Mouse (Mus musculus) spleen, postnatal 10 days (tissue): ENCODE data around the gene Taf1d.
A peak's percentile ranks its signal among the peaks of the same experiment; 100 is the strongest.
"Not testable (repeated sequence)": the region's sequence is repeated elsewhere in the genome, so short reads cannot be mapped to it uniquely, and the experiment has no call there.

ENCODE experiments used
- DNase-seq, 2 experiments: peaks; one replicate each; pipeline ENCODE4 v3.0.0; 2021 to 2022; ENCODE audit warnings: low spot score in 2 of 2

Gene Taf1d

DNA sequence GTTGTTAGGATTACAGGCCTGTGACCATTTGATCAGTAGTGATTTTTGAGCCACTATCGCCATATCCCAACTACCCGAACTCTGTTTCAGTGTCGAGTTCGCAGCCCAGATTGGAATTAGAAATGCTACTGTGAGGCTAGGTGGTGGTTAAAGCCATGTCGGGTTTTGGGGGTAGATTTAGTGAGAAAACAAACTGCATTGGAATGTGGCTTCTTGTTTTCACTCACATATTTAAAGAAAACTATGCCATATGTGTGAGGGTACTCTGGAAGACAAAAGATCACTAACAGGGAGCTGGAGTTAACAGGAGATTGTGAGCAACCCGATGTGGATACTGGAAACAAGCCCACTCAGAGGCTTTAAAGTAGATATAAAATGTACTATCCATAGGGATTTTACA is 1.2 kb downstream of the Taf1d start:
- DNase-seq: no peak

DNA sequence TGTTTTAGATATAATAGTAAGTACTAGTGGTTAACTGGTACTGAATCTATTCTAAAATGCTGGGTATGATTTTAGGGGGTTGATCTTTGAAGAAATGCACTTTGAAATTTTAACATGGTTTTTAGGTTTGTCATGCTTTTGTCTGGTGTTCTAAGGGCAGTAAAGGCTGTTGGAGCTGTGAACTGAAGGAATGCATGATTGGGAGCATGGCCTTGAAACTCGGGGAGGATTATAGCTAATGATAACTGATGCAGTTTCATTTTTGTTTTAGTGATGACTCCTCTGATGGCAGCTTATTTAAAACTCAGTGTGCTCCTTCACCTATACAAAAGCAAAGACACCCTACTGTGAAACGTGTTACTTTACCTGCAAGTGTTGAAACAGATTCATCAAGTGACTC is 2.2 kb downstream of the Taf1d start:
- DNase-seq: no peak

- no peak for DNase-seq
Measured at GRCm38 (mm10) chr9:15309425-15309824, 3.4 kb downstream of the Taf1d start.

DNA sequence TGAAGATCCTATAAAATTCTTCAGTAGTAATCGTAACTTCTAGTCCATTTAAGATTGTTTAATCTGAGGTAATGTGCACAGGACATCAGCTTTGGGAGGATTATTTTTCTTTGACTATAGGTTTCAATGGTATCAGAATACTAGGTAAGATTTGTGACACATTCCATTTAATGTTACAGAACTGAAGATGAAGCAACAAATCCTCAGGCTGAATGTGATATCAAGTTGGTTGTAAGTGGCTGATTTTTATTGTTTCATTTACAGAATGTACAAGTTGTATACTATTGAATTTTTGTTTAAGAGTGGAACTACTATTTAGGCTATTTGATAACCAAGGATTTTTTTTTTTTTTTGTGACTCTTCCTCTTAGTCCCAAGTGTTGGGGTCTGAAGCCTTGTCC is 4.2 kb downstream of the Taf1d start:
- DNase-seq: no peak

- DNase-seq: no peak
Measured at GRCm38 (mm10) chr9:15312054-15312735, 6.2 kb downstream of the Taf1d start.

- no peak for DNase-seq
Measured at GRCm38 (mm10) chr9:15313633-15314032, 7.6 kb downstream of the Taf1d start.

DNA sequence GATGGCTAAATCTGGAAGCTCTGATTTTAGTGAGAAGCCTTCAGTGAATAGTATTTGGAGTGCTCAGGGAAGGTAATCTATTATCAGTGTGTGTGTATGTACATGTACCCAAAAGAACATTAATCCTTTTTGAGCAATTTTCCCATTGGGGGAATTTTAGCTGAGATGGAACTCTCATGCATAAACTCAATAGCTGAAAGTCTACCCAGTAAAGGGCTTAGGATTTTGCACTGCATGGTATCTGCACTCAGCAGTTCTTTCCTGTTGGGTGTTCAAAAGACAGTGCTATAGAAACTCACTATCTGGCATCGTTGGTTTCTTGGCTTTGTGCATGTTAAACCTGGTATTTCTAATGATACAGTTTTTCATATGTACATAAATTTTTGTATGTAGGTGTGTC is 8.6 kb downstream of the Taf1d start:
- no peak for DNase-seq

GRCm38 (mm10) chr9:15316296-15316695 is 10.3 kb downstream of the Taf1d start:
- not testable (repeated sequence) for DNase-seq

GRCm38 (mm10) chr9:15317223-15318169 is 11.5 kb downstream of the Taf1d start:
- no peak for DNase-seq

- DNase-seq: no peak
Measured at GRCm38 (mm10) chr9:15318170-15318742, 12.2 kb downstream of the Taf1d start.

DNA sequence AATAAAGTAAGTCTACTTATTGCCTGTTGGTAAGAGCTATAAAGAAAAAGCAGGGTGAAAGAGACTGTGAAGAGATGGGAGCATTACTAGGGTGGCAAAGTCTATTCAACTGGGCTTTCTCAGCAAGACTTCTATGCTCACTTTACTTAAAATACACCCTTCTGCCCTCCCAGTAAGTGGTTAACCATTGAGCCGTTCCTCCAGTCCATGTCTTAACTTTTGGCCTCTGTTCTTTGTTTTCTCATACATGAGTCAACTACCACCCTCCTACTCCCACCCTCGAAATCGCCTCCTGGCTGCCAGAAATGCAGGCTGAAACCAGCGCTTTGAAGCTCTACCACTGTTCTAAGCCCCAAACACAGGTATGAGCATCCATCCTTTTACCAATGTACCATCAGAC is 31.8 kb downstream of the Taf1d start:
- no peak for DNase-seq

- no peak for DNase-seq
Measured at GRCm38 (mm10) chr9:15349925-15350324, 43.9 kb downstream of the Taf1d start.

- DNase-seq: no peak
Measured at GRCm38 (mm10) chr9:15356916-15357483, 51.0 kb downstream of the Taf1d start.

GRCm38 (mm10) chr9:15357484-15358275 is 51.7 kb downstream of the Taf1d start, which contains the start of gene Cep295:
Gene Cep295 (minus strand): TSS chr9:15357788.
- DNase-seq: peak; percentile 94 to 98

- no peak for DNase-seq
Measured at GRCm38 (mm10) chr9:15364843-15365242, 58.8 kb downstream of the Taf1d start.

DNA sequence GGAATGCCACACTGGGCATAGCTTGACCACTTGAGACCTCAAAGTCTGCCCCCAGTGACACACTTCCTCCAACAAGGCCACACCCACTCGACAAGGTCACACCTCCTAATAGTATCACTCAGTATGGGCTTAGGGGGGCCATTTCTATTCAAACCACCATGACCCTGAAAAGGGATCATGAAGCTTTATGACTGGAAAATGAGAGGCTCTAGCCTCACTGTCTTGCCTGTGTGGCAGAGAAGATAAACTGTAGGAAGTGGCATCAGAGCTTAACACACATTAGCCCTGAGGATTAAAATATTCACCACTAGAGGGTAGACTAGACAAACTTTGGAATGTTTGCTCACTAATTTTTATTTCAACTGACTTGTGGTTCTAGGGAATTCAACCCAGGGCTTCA is 59.8 kb downstream of the Taf1d start:
- DNase-seq: no peak

- DNase-seq: no peak
Measured at GRCm38 (mm10) chr9:15366260-15366659, 60.2 kb downstream of the Taf1d start.
